Mouse (Mus musculus) thymus, adult 2 months (tissue): ENCODE results near the gene Tubg1. TPM values are rescaled to one million over a fixed set of nuclear protein-coding genes. Genes with fewer than 3 reads are reported as not detected.
A peak's percentile ranks its signal among the peaks of the same experiment; 100 is the strongest.

Source experiments
- DNase-seq: peaks from one replicate; pipeline ENCODE4 v3.0.0; 2021
- H3K27ac ChIP-seq: fragments of 200-500 bp; 2 replicates; pipeline ENCODE4 v1.5.1; 2012; ENCODE audit warnings: low read length, control low read depth; ENCODE audit not compliant: control insufficient read depth, insufficient read depth
- H3K27me3 ChIP-seq: fragments of 200-500 bp; 2 replicates; pipeline ENCODE4 v1.6.1; 2012; ENCODE audit warnings: mild to moderate bottlenecking, low read length, moderate library complexity, mixed read lengths; ENCODE audit not compliant: control insufficient read depth, insufficient read depth
- H3K36me3 ChIP-seq: fragments of 200-500 bp; 2 replicates; pipeline ENCODE4 v1.6.1; 2012; ENCODE audit warnings: mild to moderate bottlenecking, low read length, moderate library complexity; ENCODE audit not compliant: control insufficient read depth, insufficient read depth
- H3K4me1 ChIP-seq: fragments of 200-500 bp; replicated peaks from 2 replicates; pipeline ENCODE4 v1.6.1; 2012; ENCODE audit warnings: low read length; ENCODE audit not compliant: control insufficient read depth, insufficient read depth
- H3K4me3 ChIP-seq: fragments of 200-500 bp; 2 replicates; pipeline ENCODE4 v1.5.1; 2012; ENCODE audit warnings: mild to moderate bottlenecking, low read length, control low read depth, moderate library complexity; ENCODE audit not compliant: control insufficient read depth, insufficient read depth
- CTCF ChIP-seq: fragments of 200-500 bp; IDR thresholded peaks from 2 replicates; pipeline ENCODE4 v1.5.1; 2012; ENCODE audit warnings: mild to moderate bottlenecking, control low read depth, low read length, moderate library complexity, borderline replicate concordance; ENCODE audit not compliant: control insufficient read depth, poor library complexity, insufficient read depth; ENCODE audit errors: extremely low read depth
- POLR2A ChIP-seq: fragments of 200-500 bp; IDR thresholded peaks from 2 replicates; pipeline ENCODE4 v1.6.1; 2012; ENCODE audit warnings: mild to moderate bottlenecking, low read length, control low read depth, moderate library complexity; ENCODE audit not compliant: control insufficient read depth, poor library complexity, insufficient read depth; ENCODE audit errors: extremely low read depth
- WGBS: fragments of 180-500 bp; shearing (Covaris S2); methylation state at CpG from one replicate; pipeline ENCODE4 v1.1.7; 2018; 5-methylcytosine and 5-hydroxymethylcytosine counted together
- polyA plus RNA-seq: library from polyadenylated mRNA; depleted of rRNA; stranded (reverse); fragments of >200 nt; gene quantifications from 2 replicates; pipeline ENCODE4 v1.2.3, GENCODE M21; 2012

The Tubg1 gene
- polyA plus RNA-seq, 1 experiment = 50.3 TPM

- WGBS = under 1% methylated on average over 43 of the region's 43 CpGs
- Histone ChIP-seq H3K4me3 (peak within 1 kb of the TSS; percentile 85), H3K36me3 (peaks cover 57% of the 10 kb centered on the region), H3K27me3 (no peaks in the 10 kb centered on the region), H3K4me1 (peaks cover 8% of the 10 kb centered on the region; the same call in 1 of the 2 replicates), H3K27ac (peak within 1 kb of the TSS; percentile 81)
- peak; percentile 94 for DNase-seq
- TF ChIP-seq POLR2A = peak; percentile 78
- peak; percentile 83; the same call in 1 of the 2 replicates for TF ChIP-seq CTCF
Observed at GRCm38 (mm10) chr11:101095314-101096024, 24.3 kb upstream of the Tubg1 start, which contains the start of gene Psmc3ip. TSS of gene Psmc3ip (minus strand) at chr11:101095436.

GRCm38 (mm10) chr11:101098231-101098630, 21.5 kb upstream of the Tubg1 start:
- DNase-seq = no peak
- TF ChIP-seq POLR2A (no peak), CTCF (no peak)
- 97% methylated on average over 8 of the region's 8 CpGs for WGBS
- no peaks in the 10 kb centered on the region for H3K27me3 ChIP-seq
- H3K27ac ChIP-seq = no peak overlapping the region
- H3K4me3 ChIP-seq = no peak overlapping the region
- H3K4me1 ChIP-seq = peaks cover 8% of the 10 kb centered on the region; the same call in 1 of the 2 replicates
- peaks cover 58% of the 10 kb centered on the region for H3K36me3 ChIP-seq

GRCm38 (mm10) chr11:101103011-101103410, 16.7 kb upstream of the Tubg1 start:
- no peak for DNase-seq
- Histone ChIP-seq H3K27ac (no peak overlapping the region), H3K27me3 (no peaks in the 10 kb centered on the region), H3K36me3 (peaks cover 78% of the 10 kb centered on the region), H3K4me1 (no peaks in the 10 kb centered on the region), H3K4me3 (no peak overlapping the region)
- WGBS = 94% methylated on average over 5 of the region's 5 CpGs
- TF ChIP-seq POLR2A (no peak), CTCF (no peak)

GRCm38 (mm10) chr11:101109351-101109750, 10.4 kb upstream of the Tubg1 start:
- Histone ChIP-seq H3K4me3 (no peak overlapping the region), H3K36me3 (peaks cover 23% of the 10 kb centered on the region), H3K27ac (no peak overlapping the region), H3K4me1 (peaks cover 3% of the 10 kb centered on the region; the same call in 1 of the 2 replicates), H3K27me3 (no peaks in the 10 kb centered on the region)
- TF ChIP-seq POLR2A = no peak
- no peak for TF ChIP-seq CTCF
- 93% methylated on average over 4 of the region's 4 CpGs for WGBS
- no peak for DNase-seq

GRCm38 (mm10) chr11:101110708-101111107, 9.0 kb upstream of the Tubg1 start:
- H3K4me1 ChIP-seq = peaks cover 3% of the 10 kb centered on the region; the same call in 1 of the 2 replicates
- H3K4me3 ChIP-seq = no peak overlapping the region
- no peak for DNase-seq
- no peak overlapping the region for H3K27ac ChIP-seq
- no peak for TF ChIP-seq CTCF
- no peak for TF ChIP-seq POLR2A
- peaks cover 10% of the 10 kb centered on the region for H3K36me3 ChIP-seq
- 86% methylated on average over 5 of the region's 5 CpGs for WGBS
- H3K27me3 ChIP-seq = no peaks in the 10 kb centered on the region

- no peak for DNase-seq
- H3K4me1 ChIP-seq = peaks cover 3% of the 10 kb centered on the region; the same call in 1 of the 2 replicates
- WGBS = 95% methylated on average over 4 of the region's 4 CpGs
- no peak overlapping the region for H3K27ac ChIP-seq
- H3K27me3 ChIP-seq = no peaks in the 10 kb centered on the region
- no peak overlapping the region for H3K4me3 ChIP-seq
- TF ChIP-seq POLR2A = no peak
- no peak for TF ChIP-seq CTCF
- peaks cover 5% of the 10 kb centered on the region; the same call in 1 of the 2 replicates for H3K36me3 ChIP-seq
Observed at GRCm38 (mm10) chr11:101111178-101111577, 8.6 kb upstream of the Tubg1 start.

- Histone ChIP-seq H3K27ac (no peak overlapping the region), H3K27me3 (no peaks in the 10 kb centered on the region), H3K4me3 (no peak overlapping the region), H3K4me1 (peaks cover 3% of the 10 kb centered on the region), H3K36me3 (peaks cover 5% of the 10 kb centered on the region; the same call in 1 of the 2 replicates)
- DNase-seq = no peak
- WGBS = 99% methylated on average over 3 of the region's 3 CpGs
- no peak for TF ChIP-seq CTCF
- no peak for TF ChIP-seq POLR2A
Observed at GRCm38 (mm10) chr11:101112186-101112585, 7.6 kb upstream of the Tubg1 start.
